Mouse (Mus musculus) splenic B cell, adult 2 months (primary cell): Measurements from ENCODE around the gene Gyg.
A peak's percentile ranks its signal among the peaks of the same experiment; 100 is the strongest.

Source experiments
- DNase-seq: peaks from one replicate; pipeline ENCODE4 v3.0.0-alpha.2; 2011; ENCODE audit warnings: low read depth, low spot score
- H3K27me3 ChIP-seq: 2 replicates; pipeline ENCODE4 v1.6.1; 2012; ENCODE audit warnings: mild to moderate bottlenecking, low read length, moderate library complexity, mixed read lengths; ENCODE audit not compliant: control insufficient read depth, poor library complexity, insufficient read depth, severe bottlenecking
- H3K36me3 ChIP-seq: 2 replicates; pipeline ENCODE4 v1.6.1; 2012; ENCODE audit warnings: mild to moderate bottlenecking, low read length, moderate library complexity, mixed read lengths; ENCODE audit not compliant: control insufficient read depth, poor library complexity, insufficient read depth, severe bottlenecking

Gene Gyg

GRCm38 (mm10) chr3:20154531-20155367, at the start of gene Gyg:
Gene Gyg, minus strand, starts transcription at chr3:20155317.
- DNase-seq, result peak; percentile 65
- peaks cover 2% of the 10 kb centered on the region; the same call in 1 of the 2 replicates for H3K36me3 ChIP-seq

GRCm38 (mm10) chr3:20198869-20199268, 43.8 kb upstream of the Gyg start:
- peak; percentile 69 for DNase-seq
- Histone ChIP-seq H3K27me3 (no peaks in the 10 kb centered on the region), H3K36me3 (no peaks in the 10 kb centered on the region)

More at GRCm38 (mm10) chr3:20154531-20155367, at the start of gene Gyg:
- no peaks in the 10 kb centered on the region for H3K27me3 ChIP-seq

- DNase-seq, result no peak
- H3K36me3 ChIP-seq, result no peaks in the 10 kb centered on the region
- no peaks in the 10 kb centered on the region for H3K27me3 ChIP-seq
These were observed 42.8 kb upstream of the Gyg start for GRCm38 (mm10) chr3:20197878-20198277.

GRCm38 (mm10) chr3:20188976-20189675, 34.0 kb upstream of the Gyg start:
- Histone ChIP-seq H3K36me3 (no peaks in the 10 kb centered on the region), H3K27me3 (no peaks in the 10 kb centered on the region)
- no peak for DNase-seq

- no peaks in the 10 kb centered on the region for H3K36me3 ChIP-seq
- no peak for DNase-seq
- H3K27me3 ChIP-seq, result no peaks in the 10 kb centered on the region
These were observed 17.3 kb upstream of the Gyg start for GRCm38 (mm10) chr3:20172394-20172793.

GRCm38 (mm10) chr3:20167487-20167886, 12.4 kb upstream of the Gyg start:
- no peak for DNase-seq
- H3K36me3 ChIP-seq, result no peaks in the 10 kb centered on the region
- H3K27me3 ChIP-seq, result no peaks in the 10 kb centered on the region

GRCm38 (mm10) chr3:20155476-20155875, 359 bp upstream of the Gyg start:
- Histone ChIP-seq H3K27me3 (no peaks in the 10 kb centered on the region), H3K36me3 (no peaks in the 10 kb centered on the region)
- DNase-seq, result peak; percentile 23

- H3K36me3 ChIP-seq, result peaks cover 4% of the 10 kb centered on the region
- H3K27me3 ChIP-seq, result no peaks in the 10 kb centered on the region
- DNase-seq, result no peak
These were observed 3.5 kb downstream of the Gyg start for GRCm38 (mm10) chr3:20151651-20152050.

- no peak for DNase-seq
- Histone ChIP-seq H3K36me3 (peaks cover 6% of the 10 kb centered on the region), H3K27me3 (no peaks in the 10 kb centered on the region)
These were observed 4.6 kb downstream of the Gyg start for GRCm38 (mm10) chr3:20150511-20150910.

GRCm38 (mm10) chr3:20147647-20148046, 7.5 kb downstream of the Gyg start:
- DNase-seq, result no peak
- Histone ChIP-seq H3K36me3 (peaks cover 7% of the 10 kb centered on the region), H3K27me3 (no peaks in the 10 kb centered on the region)

- DNase-seq, result no peak
- H3K36me3 ChIP-seq, result peaks cover 7% of the 10 kb centered on the region
- H3K27me3 ChIP-seq, result no peaks in the 10 kb centered on the region
These were observed 8.2 kb downstream of the Gyg start for GRCm38 (mm10) chr3:20146884-20147395.

- Histone ChIP-seq H3K27me3 (no peaks in the 10 kb centered on the region), H3K36me3 (peaks cover 9% of the 10 kb centered on the region)
- DNase-seq, result no peak
These were observed 9.4 kb downstream of the Gyg start for GRCm38 (mm10) chr3:20145696-20146113.

GRCm38 (mm10) chr3:20144401-20144800, 10.7 kb downstream of the Gyg start:
- DNase-seq, result no peak
- Histone ChIP-seq H3K36me3 (peaks cover 8% of the 10 kb centered on the region), H3K27me3 (no peaks in the 10 kb centered on the region)

- Histone ChIP-seq H3K36me3 (peaks cover 5% of the 10 kb centered on the region), H3K27me3 (no peaks in the 10 kb centered on the region)
- DNase-seq, result no peak
These were observed 11.4 kb downstream of the Gyg start for GRCm38 (mm10) chr3:20143726-20144125.

- Histone ChIP-seq H3K27me3 (no peaks in the 10 kb centered on the region), H3K36me3 (peaks cover 5% of the 10 kb centered on the region)
- DNase-seq, result no peak
These were observed 12.5 kb downstream of the Gyg start for GRCm38 (mm10) chr3:20142576-20142975.
